ENCODE assay signal across 16 mouse cellular contexts in the genomic region with DNA sequence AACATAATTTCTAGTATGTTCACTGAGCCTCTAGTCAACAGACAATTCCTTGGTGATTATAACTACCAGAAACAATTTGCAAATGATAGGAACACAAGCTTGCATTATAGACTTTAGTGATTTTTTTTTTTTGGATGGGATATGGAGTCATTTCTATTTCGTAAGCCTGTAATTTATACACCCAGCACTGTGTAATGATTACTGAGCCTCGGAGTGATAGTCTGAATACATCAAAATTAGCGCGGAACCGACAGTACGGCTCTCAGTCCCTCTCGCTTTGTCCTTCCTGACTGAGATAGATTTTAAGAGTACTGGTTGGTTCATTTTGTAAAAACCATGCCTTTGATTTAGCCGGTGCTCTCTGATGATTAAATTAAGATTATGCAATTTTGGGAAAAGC.
"Had no signal": no experiment of that assay in that cellular context is flagged by ENCODE, and none has a peak within 500 bp of the region (broad histone marks: within the 10 kb centered on the region; RNA-seq: fewer than 3 reads in every experiment).

No protein-coding gene starts in this region.

- H3K27ac ChIP-seq: midbrain, embryonic 10.5 days; neural tube, embryonic 15.5 days had no signal

- H3K9ac ChIP-seq: lung, embryonic 14.5 days; midbrain, embryonic 12.5 days; neural tube, embryonic 13.5 days; neural tube, embryonic 15.5 days had no signal

- DNase-seq: lung, embryonic 14.5 days; lung, postnatal 10 days; lung, postnatal 4 days; retina, postnatal 1 day; right cerebral cortex, adult 18-20 months; right cerebral cortex, postnatal 25 days; right cerebral cortex, postnatal 4 days; spleen, adult 18-20 months; thymus, adult 18-20 months; thymus, postnatal 14 days; thymus, postnatal 36 days had no signal

- H3K36me3 ChIP-seq: midbrain, embryonic 10.5 days; midbrain, embryonic 12.5 days; neural tube, embryonic 13.5 days; neural tube, embryonic 15.5 days had no signal

- H3K4me2 ChIP-seq: lung, embryonic 14.5 days; midbrain, embryonic 12.5 days; neural tube, embryonic 13.5 days; neural tube, embryonic 15.5 days had no signal

- H3K9me3 ChIP-seq: midbrain, embryonic 10.5 days; midbrain, embryonic 12.5 days; neural tube, embryonic 13.5 days; neural tube, embryonic 15.5 days had no signal

- H3K4me3 ChIP-seq: midbrain, embryonic 10.5 days; midbrain, embryonic 12.5 days; myocyte; neural tube, embryonic 13.5 days; neural tube, embryonic 15.5 days had no signal

- H3K27me3 ChIP-seq: midbrain, embryonic 12.5 days; neural tube, embryonic 13.5 days; neural tube, embryonic 15.5 days had no signal
